Mouse (Mus musculus) kidney, adult 2 months (tissue): ENCODE results near the gene Dusp1.

ENCODE experiments used
- CTCF ChIP-seq: fragments of 200-500 bp; conservative IDR thresholded peaks from 2 replicates; pipeline ENCODE4 v1.5.1; 2011; ENCODE audit warnings: low read depth, mild to moderate bottlenecking, control low read depth, low read length, moderate library complexity, mixed read lengths; ENCODE audit not compliant: insufficient read depth, insufficient read length
- POLR2A ChIP-seq: fragments of 200-500 bp; IDR thresholded peaks from one replicate; pipeline ENCODE4 v1.6.1; 2011; ENCODE audit warnings: low read depth, low read length, control low read depth

- TF ChIP-seq CTCF (no peak), POLR2A (no peak)
These were observed 22.1 kb upstream of the Dusp1 start for GRCm38 (mm10) chr17:26584063-26584462.
